Mouse (Mus musculus): Measurements from ENCODE around the gene Lhfpl2. TPM values are rescaled to one million over a fixed set of nuclear protein-coding genes. Genes with fewer than 3 reads are reported as not detected.

The Lhfpl2 gene
- polyA plus RNA-seq, 1 experiment: 35.7 TPM

DNA sequence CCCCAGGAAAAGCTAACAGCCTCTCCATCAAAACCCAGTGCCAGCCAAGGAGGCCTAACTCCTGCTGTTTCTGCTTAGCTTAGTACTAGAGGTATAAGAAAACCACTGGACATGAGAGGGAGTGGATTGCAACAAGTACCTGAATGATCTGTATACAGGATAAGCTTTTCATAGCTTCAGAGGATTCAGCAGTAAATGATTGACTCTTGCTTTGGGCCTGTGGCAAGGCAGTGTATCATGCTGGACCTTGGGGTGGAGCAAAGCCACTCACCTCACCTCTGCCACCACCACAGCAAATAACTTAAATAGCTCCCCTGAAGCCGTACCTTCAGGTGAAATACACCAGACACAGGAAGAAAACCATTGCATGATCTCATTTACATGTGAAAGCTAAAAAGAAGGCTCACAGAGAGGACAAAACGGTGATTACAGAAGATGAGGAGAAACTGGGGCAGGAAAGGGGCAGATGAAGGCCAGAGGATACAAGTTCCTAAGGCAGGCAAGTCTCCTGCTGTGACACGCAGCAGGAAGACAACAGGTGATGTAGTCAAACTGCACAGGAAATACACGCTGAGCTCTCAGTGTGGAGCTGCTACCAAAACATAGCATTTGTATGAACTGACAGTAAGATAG lies 184.4 kb downstream of the Lhfpl2 start:
- no peak overlapping the region for H3K4me3 ChIP-seq
- no peaks in the 10 kb centered on the region for H3K27me3 ChIP-seq (ENCODE audit: control insufficient read depth, insufficient read depth, insufficient read length)
- H3K4me2 ChIP-seq (ENCODE audit: low read depth): no peak overlapping the region
- TF ChIP-seq REST (IDR thresholded peaks at IDR 0.05; ENCODE audit: insufficient read depth, insufficient read length) (no peak), TCF12 (IDR thresholded peaks at IDR 0.05; ENCODE audit: insufficient read depth, poor library complexity, severe bottlenecking) (no peak), POLR2AphosphoS2 (IDR thresholded peaks at IDR 0.05; ENCODE audit: insufficient read length, low read depth) (no peak), SRF (IDR thresholded peaks at IDR 0.05; ENCODE audit: control insufficient read depth, insufficient read length, low read depth) (no peak), POLR2A (IDR thresholded peaks at IDR 0.05; ENCODE audit: insufficient read length, low read depth) (no peak)
- no peaks in the 10 kb centered on the region for H3K79me2 ChIP-seq (ENCODE audit: control insufficient read depth, insufficient read depth)
- no peaks in the 10 kb centered on the region for H3K36me3 ChIP-seq (ENCODE audit: control insufficient read depth, insufficient read depth)
- H3ac ChIP-seq (ENCODE audit: control insufficient read depth, insufficient read length): no peak overlapping the region

DNA sequence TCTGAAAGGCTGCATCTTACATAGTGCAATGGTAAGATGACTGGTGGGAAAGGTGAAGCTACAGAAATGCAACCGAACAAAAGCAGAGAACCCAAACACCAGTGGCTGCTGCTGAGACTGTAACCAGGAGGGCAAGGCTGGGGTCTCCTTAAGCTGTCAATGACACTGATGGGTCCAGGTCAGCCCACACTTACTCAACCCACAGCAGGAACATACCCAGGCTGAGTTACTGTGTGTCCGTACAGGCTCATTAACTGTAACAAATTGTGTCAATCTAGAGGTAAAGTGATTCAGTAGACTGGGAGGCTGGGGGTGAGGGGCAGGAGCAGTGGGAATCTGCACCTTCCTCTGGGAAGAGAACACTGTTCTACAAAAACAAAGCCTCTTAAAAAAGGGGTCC lies 185.3 kb downstream of the Lhfpl2 start:
- H3K27me3 ChIP-seq (ENCODE audit: control insufficient read depth, insufficient read depth, insufficient read length): no peaks in the 10 kb centered on the region
- H3K79me2 ChIP-seq (ENCODE audit: control insufficient read depth, insufficient read depth): no peaks in the 10 kb centered on the region
- H3K4me2 ChIP-seq (ENCODE audit: low read depth): no peak overlapping the region
- no peak overlapping the region for H3ac ChIP-seq (ENCODE audit: control insufficient read depth, insufficient read length)
- TF ChIP-seq MYOD1 (IDR thresholded peaks at IDR 0.05; ENCODE audit: control insufficient read depth in 1 of 3, insufficient read length in 2 of 3, low read depth in 2 of 3) (no peak), REST (IDR thresholded peaks at IDR 0.05; ENCODE audit: insufficient read depth, insufficient read length) (no peak), USF1 (IDR thresholded peaks at IDR 0.05; ENCODE audit: low read depth) (no peak), SRF (IDR thresholded peaks at IDR 0.05; ENCODE audit: control insufficient read depth, insufficient read length, low read depth) (no peak), TCF3 (IDR thresholded peaks at IDR 0.05; ENCODE audit: insufficient read length, low read depth) (no peak), TCF12 (IDR thresholded peaks at IDR 0.05; ENCODE audit: insufficient read depth, poor library complexity, severe bottlenecking) (no peak), MYOG (IDR thresholded peaks at IDR 0.05; ENCODE audit: control insufficient read depth in 1 of 3, insufficient read depth in 1 of 3, insufficient read length in 2 of 3, low read depth in 2 of 3) (no peak), E2F4 (IDR thresholded peaks at IDR 0.05; ENCODE audit: insufficient read depth) (no peak), CEBPB (IDR thresholded peaks at IDR 0.05; ENCODE audit: insufficient read depth, poor library complexity, severe bottlenecking) (no peak), MAX (IDR thresholded peaks at IDR 0.05; ENCODE audit: low read depth) (no peak), POLR2A (IDR thresholded peaks at IDR 0.05; ENCODE audit: insufficient read length, low read depth) (no peak), POLR2AphosphoS2 (IDR thresholded peaks at IDR 0.05; ENCODE audit: insufficient read length, low read depth) (no peak)
- H3K36me3 ChIP-seq (ENCODE audit: control insufficient read depth, insufficient read depth): no peaks in the 10 kb centered on the region
- no peak overlapping the region for H3K4me3 ChIP-seq

Other genes starting within 250 kb of the Lhfpl2 start
- 9.1 TPM for gene Scamp1, start 228.1 kb downstream of the Lhfpl2 start, polyA plus RNA-seq (2012; fragmentation: generic; extraction: Trizol)